Mouse (Mus musculus) spleen, adult 2 months (tissue): ENCODE results near the gene Mios. TPM values are rescaled to one million over a fixed set of nuclear protein-coding genes. Genes with fewer than 3 reads are reported as not detected.
A peak's percentile ranks its signal among the peaks of the same experiment; 100 is the strongest.

Experiments used
- DNase-seq, 2 experiments: peaks; one replicate each; pipeline versions ENCODE4 v3.0.0 to v3.0.0-alpha.2; 2012 to 2021; ENCODE audit warnings: low spot score in 2 of 2, low read depth in 1 of 2
- H3K27ac ChIP-seq: fragments of 200-500 bp; 2 replicates; pipeline ENCODE4 v1.5.1; 2012; ENCODE audit warnings: low read length, inconsistent platforms; ENCODE audit not compliant: insufficient read depth
- H3K27me3 ChIP-seq: fragments of 200-500 bp; 2 replicates; pipeline ENCODE4 v1.6.1; 2012; ENCODE audit warnings: mild to moderate bottlenecking, moderate library complexity, low read length, inconsistent platforms; ENCODE audit not compliant: control insufficient read depth, insufficient read depth
- H3K36me3 ChIP-seq: fragments of 200-500 bp; 2 replicates; pipeline ENCODE4 v1.6.1; 2012; ENCODE audit warnings: mild to moderate bottlenecking, low read length, inconsistent platforms; ENCODE audit not compliant: control insufficient read depth, insufficient read depth
- H3K4me1 ChIP-seq: fragments of 200-500 bp; 2 replicates; pipeline ENCODE4 v1.6.1; 2011; ENCODE audit warnings: inconsistent platforms; ENCODE audit not compliant: control insufficient read depth, insufficient read depth, insufficient read length
- H3K4me3 ChIP-seq: fragments of 200-500 bp; 2 replicates; pipeline ENCODE4 v1.5.1; 2011; ENCODE audit warnings: mild to moderate bottlenecking, inconsistent platforms; ENCODE audit not compliant: insufficient read depth, insufficient read length; ENCODE audit errors: extremely low read depth
- CTCF ChIP-seq: fragments of 200-500 bp; IDR thresholded peaks from 2 replicates; pipeline ENCODE4 v1.5.1; 2011; ENCODE audit warnings: mild to moderate bottlenecking, inconsistent platforms; ENCODE audit not compliant: insufficient read depth, insufficient read length, insufficient replicate concordance; ENCODE audit errors: extremely low read depth
- POLR2A ChIP-seq: fragments of 200-500 bp; IDR thresholded peaks from 2 replicates; pipeline ENCODE4 v1.6.1; 2011; ENCODE audit warnings: low read depth, low read length, inconsistent platforms
- WGBS: fragments of 180-500 bp; shearing (Covaris S2); methylation state at CpG from one replicate; pipeline ENCODE4 v1.1.7; 2018; 5-methylcytosine and 5-hydroxymethylcytosine counted together
- polyA plus RNA-seq: library from polyadenylated mRNA; depleted of rRNA; stranded (reverse); fragments of >200 nt; gene quantifications from 2 replicates; pipeline ENCODE4 v1.2.3, GENCODE M21; 2012

Gene Mios
- polyA plus RNA-seq, 1 experiment = 1.6 TPM

GRCm38 (mm10) chr6:8178397-8178941, 30.6 kb upstream of the Mios start:
- Histone ChIP-seq H3K4me1 (no peaks in the 10 kb centered on the region), H3K4me3 (no peak overlapping the region), H3K27me3 (no peaks in the 10 kb centered on the region), H3K36me3 (no peaks in the 10 kb centered on the region), H3K27ac (no peak overlapping the region)
- WGBS = 35% methylated on average over 10 of the region's 10 CpGs
- DNase-seq = no peak
- TF ChIP-seq POLR2A (no peak), CTCF (no peak)

DNA sequence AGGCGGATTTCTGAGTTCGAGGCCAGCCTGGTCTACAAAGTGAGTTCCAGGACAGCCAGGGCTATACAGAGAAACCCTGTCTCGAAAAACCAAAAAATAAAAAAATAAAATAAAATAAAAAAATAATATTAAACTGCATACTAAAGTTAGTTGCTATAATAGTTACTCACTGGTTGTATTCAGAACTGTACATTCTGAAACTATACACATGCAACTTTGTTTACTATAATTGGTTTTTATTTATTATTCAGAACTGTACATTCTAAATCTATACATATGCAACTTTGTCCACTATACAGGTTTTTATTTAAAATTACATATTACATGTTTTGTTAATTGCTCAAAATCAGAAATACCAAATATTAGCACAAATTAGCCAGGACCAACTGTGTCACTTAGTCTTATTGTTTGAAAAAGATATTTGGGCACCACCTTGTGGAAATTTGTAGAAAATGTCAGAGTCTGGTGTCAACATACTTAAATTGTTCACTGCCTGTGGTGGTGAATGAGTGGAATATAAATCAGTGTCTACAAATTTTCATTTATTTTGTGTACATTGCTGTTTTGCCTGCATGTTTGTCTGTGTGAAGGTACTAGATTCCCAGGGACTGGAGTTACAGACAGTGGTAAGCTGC, 20.3 kb upstream of the Mios start:
- 87% methylated on average over 3 of the region's 3 CpGs for WGBS
- DNase-seq = no peak
- H3K4me3 ChIP-seq = no peak overlapping the region

GRCm38 (mm10) chr6:8189917-8190316, 19.1 kb upstream of the Mios start:
- no peak for TF ChIP-seq CTCF
- no peak for TF ChIP-seq POLR2A
- no peak for DNase-seq
- no peaks in the 10 kb centered on the region for H3K27me3 ChIP-seq
- no peaks in the 10 kb centered on the region for H3K4me1 ChIP-seq
- 77% methylated on average over 3 of the region's 3 CpGs for WGBS
- H3K4me3 ChIP-seq = no peak overlapping the region
- H3K27ac ChIP-seq = no peak overlapping the region
- H3K36me3 ChIP-seq = no peaks in the 10 kb centered on the region

More for the DNA sequence above, 20.3 kb upstream of the Mios start:
- no peaks in the 10 kb centered on the region for H3K4me1 ChIP-seq
- TF ChIP-seq CTCF = no peak
- no peak for TF ChIP-seq POLR2A
- no peaks in the 10 kb centered on the region for H3K36me3 ChIP-seq
- H3K27me3 ChIP-seq = no peaks in the 10 kb centered on the region
- no peak overlapping the region for H3K27ac ChIP-seq

GRCm38 (mm10) chr6:8192517-8192916, 16.5 kb upstream of the Mios start, which contains the start of gene Col28a1:
TSS of gene Col28a1 (minus strand) at chr6:8192617.
- TF ChIP-seq CTCF (no peak), POLR2A (no peak)
- DNase-seq = no peak
- no peaks in the 10 kb centered on the region for H3K36me3 ChIP-seq
- no peak within 1 kb of the TSS for H3K4me3 ChIP-seq
- no peak within 1 kb of the TSS for H3K27ac ChIP-seq
- no peaks in the 10 kb centered on the region for H3K4me1 ChIP-seq
- H3K27me3 ChIP-seq = no peaks in the 10 kb centered on the region

DNA sequence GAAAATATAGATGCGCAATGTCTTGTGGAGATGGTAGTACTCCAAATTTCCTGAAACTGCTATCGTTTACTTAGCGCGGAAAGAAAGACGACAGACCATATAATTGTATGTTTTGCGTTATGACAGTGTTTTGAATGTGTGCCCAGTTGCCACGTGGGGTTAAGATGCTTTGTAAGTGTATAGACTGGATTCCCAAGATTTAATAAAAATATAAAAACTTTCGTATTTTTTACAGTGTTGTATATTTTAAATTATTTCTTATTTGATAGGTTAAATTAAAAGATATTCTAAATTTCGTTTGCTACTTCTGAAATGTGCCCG, 804 bp downstream of the Mios start:
- DNase-seq = no peak
- 12% methylated on average over 10 of the region's 10 CpGs for WGBS
- no peak overlapping the region for H3K27ac ChIP-seq

DNA sequence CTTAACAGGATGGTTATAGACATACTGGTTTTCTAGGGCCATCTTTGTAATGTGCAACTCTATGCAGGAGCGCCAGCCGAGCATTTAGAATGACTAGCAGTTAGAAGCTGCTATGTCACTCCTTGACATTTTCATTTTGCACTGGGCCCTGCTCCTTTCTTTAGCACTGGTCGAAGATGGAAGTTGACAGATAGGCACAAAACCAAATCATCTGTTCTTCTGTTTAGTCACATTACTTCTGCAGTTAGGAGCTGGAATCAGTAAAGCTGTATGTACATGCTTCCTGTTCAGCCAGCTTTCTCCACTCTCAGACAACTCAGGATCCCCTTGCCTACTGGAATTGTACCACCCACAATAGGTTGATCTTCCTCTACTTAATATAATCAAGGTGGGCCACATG, 1.6 kb downstream of the Mios start:
- WGBS = 83% methylated on average over 3 of the region's 3 CpGs
- Histone ChIP-seq H3K4me3 (no peak overlapping the region), H3K27me3 (no peaks in the 10 kb centered on the region), H3K4me1 (peaks cover 2% of the 10 kb centered on the region; the same call in 1 of the 2 replicates), H3K36me3 (0 out of 2 replicates have a peak, but pooled peaks cover 3% of the 10 kb centered on the region), H3K27ac (no peak overlapping the region)
- DNase-seq = no peak
- TF ChIP-seq POLR2A (no peak), CTCF (no peak)

More for the DNA sequence above, 804 bp downstream of the Mios start:
- peaks cover 2% of the 10 kb centered on the region; the same call in 1 of the 2 replicates for H3K4me1 ChIP-seq
- peak overlapping the region; percentile 90 for H3K4me3 ChIP-seq
- TF ChIP-seq POLR2A (no peak), CTCF (no peak)
- no peaks in the 10 kb centered on the region for H3K27me3 ChIP-seq
- H3K36me3 ChIP-seq = 0 out of 2 replicates have a peak, but pooled peaks cover 2% of the 10 kb centered on the region

DNA sequence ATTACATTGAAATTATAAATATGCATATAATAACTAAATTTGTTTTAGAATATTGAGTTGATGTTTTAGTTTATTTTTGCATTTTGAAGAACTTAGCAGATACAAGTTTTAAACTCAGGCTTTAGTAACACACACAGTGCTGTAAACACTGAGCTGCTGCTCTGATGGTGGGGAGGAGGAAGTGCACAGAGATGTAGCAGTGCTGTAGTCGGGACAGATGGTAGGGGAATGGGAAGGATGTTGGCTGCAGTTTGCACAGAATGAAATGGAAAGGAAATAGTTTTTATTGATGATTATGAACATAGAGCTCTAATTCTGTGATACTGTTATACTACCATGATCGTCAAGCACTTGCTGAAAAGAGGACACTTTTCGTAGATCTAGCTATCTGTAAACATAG, 18.0 kb downstream of the Mios start:
- no peak overlapping the region for H3K4me3 ChIP-seq
- no peaks in the 10 kb centered on the region for H3K4me1 ChIP-seq
- TF ChIP-seq CTCF = no peak
- TF ChIP-seq POLR2A = no peak
- H3K27ac ChIP-seq = no peak overlapping the region
- peaks cover 6% of the 10 kb centered on the region for H3K36me3 ChIP-seq
- DNase-seq = no peak
- no peaks in the 10 kb centered on the region for H3K27me3 ChIP-seq
- WGBS = 81% methylated on average over 3 of the region's 3 CpGs
